In the genomic region with DNA sequence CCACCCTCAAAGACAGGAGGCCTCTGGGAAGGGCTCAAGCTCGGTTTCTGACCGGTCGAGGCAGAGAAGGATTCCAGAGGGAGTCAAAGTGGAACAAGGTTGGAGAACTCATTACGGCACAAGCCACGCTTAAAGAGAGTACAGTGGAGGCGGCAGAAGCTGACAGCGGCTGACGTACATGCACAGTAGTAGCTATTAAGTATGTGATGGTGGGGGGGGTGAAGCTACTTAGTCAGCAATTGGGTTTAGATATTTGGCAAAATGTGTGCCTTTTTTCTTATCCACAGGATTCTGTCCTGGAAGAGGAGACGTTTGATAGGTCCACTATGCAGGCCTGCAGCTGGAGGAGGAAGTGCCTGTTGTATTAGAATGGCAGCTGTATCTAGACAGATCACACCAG, we compare ENCODE assay signal across 12 mouse cellular contexts. TPM values are rescaled to one million over a fixed set of nuclear protein-coding genes. Genes with fewer than 3 reads are reported as not detected.
A peak's percentile ranks its signal among the peaks of the same experiment; 100 is the strongest.
DNase-seq lines count a peak whose midpoint lies in the region; ATAC-seq and TF ChIP-seq lines count a peak whose summit lies in the region.
"Had no signal": no experiment of that assay in that cellular context is flagged by ENCODE, and none has a peak within 500 bp of the region (broad histone marks: within the 10 kb centered on the region; RNA-seq: fewer than 3 reads in every experiment).

No protein-coding gene starts in this region.

- DNase-seq in lung, embryonic 14.5 days, result peak; percentile 27
- DNase-seq in lung, adult 2 months, result no peak
- no peak for DNase-seq in c-Kit-positive CD71-positive TER-119-positive erythroid progenitor cells, embryonic 14.5 days (ENCODE audit: low spot score)
- no peak for DNase-seq in frontal cortex, adult 2 months (ENCODE audit: extremely low spot score in 1 of 2, low spot score in 1 of 2)
- DNase-seq: adrenal gland, postnatal 14 days; cerebellum, postnatal 25 days; lung, postnatal 36 days; right cerebral cortex, adult 18-20 months; thymus, postnatal 14 days had no signal

- no peak for TF ChIP-seq CTCF in lung, embryonic 14.5 days (IDR thresholded peaks at IDR 0.05; ENCODE audit: low read depth)
- TF ChIP-seq CTCF in lung, adult 2 months (IDR thresholded peaks at IDR 0.05; ENCODE audit: insufficient read depth, low read length), result no peak

- H3K9ac ChIP-seq in lung, embryonic 14.5 days, result no peak overlapping the region
- no peak overlapping the region for H3K9ac ChIP-seq in forebrain, embryonic 15.5 days (replicated peaks)
- no peak overlapping the region for H3K9ac ChIP-seq in liver, embryonic 15.5 days
- H3K9ac ChIP-seq in stomach, embryonic 15.5 days, result no peak overlapping the region

- H3K36me3 ChIP-seq in lung, embryonic 14.5 days (ENCODE audit: insufficient read depth), result no peaks in the 10 kb centered on the region
- H3K36me3 ChIP-seq in forebrain, embryonic 15.5 days, result no peaks in the 10 kb centered on the region
- no peaks in the 10 kb centered on the region for H3K36me3 ChIP-seq in liver, embryonic 15.5 days (replicated peaks)
- no peaks in the 10 kb centered on the region for H3K36me3 ChIP-seq in stomach, embryonic 15.5 days

- peaks cover 7% of the 10 kb centered on the region; the same call in 1 of the 2 replicates for H3K4me1 ChIP-seq in lung, embryonic 14.5 days (ENCODE audit: insufficient read depth)
- peaks cover 3% of the 10 kb centered on the region; the same call in 1 of the 2 replicates for H3K4me1 ChIP-seq in lung, adult 2 months (ENCODE audit: control insufficient read depth, insufficient read depth, low read length)
- peaks cover 20% of the 10 kb centered on the region for H3K4me1 ChIP-seq in forebrain, embryonic 15.5 days
- peaks cover 40% of the 10 kb centered on the region for H3K4me1 ChIP-seq in liver, embryonic 15.5 days (replicated peaks)
- no peaks in the 10 kb centered on the region for H3K4me1 ChIP-seq in stomach, embryonic 15.5 days

- H3K9me3 ChIP-seq in lung, embryonic 14.5 days (ENCODE audit: low read depth, low read length), result no peaks in the 10 kb centered on the region
- H3K9me3 ChIP-seq in forebrain, embryonic 15.5 days, result no peaks in the 10 kb centered on the region
- H3K9me3 ChIP-seq in liver, embryonic 15.5 days (replicated peaks), result no peaks in the 10 kb centered on the region
- no peaks in the 10 kb centered on the region for H3K9me3 ChIP-seq in stomach, embryonic 15.5 days

- no peak overlapping the region for H3K4me2 ChIP-seq in lung, embryonic 14.5 days
- H3K4me2 ChIP-seq in forebrain, embryonic 15.5 days (replicated peaks), result no peak overlapping the region
- H3K4me2 ChIP-seq in liver, embryonic 15.5 days, result no peak overlapping the region
- H3K4me2 ChIP-seq in stomach, embryonic 15.5 days, result no peak overlapping the region

- WGBS in lung, embryonic 14.5 days, result 62% methylated on average over 9 of the region's 9 CpGs
- 79% methylated on average over 9 of the region's 9 CpGs for WGBS in lung, adult 2 months
- 49% methylated on average over 9 of the region's 9 CpGs for WGBS in forebrain, embryonic 15.5 days
- 64% methylated on average over 9 of the region's 9 CpGs for WGBS in liver, embryonic 15.5 days (ENCODE audit: insufficient replicate concordance)
- WGBS in stomach, embryonic 15.5 days, result 61% methylated on average over 9 of the region's 9 CpGs

- TF ChIP-seq POLR2A in lung, adult 2 months (IDR thresholded peaks at IDR 0.05; ENCODE audit: borderline replicate concordance, extremely low read depth, low read depth, low read length), result no peak

- 0 out of 2 replicates have a peak overlapping the region, but pooled peaks have one; percentile 59 for H3K27ac ChIP-seq in lung, embryonic 14.5 days (ENCODE audit: low read depth)
- peak overlapping the region; percentile 76 for H3K27ac ChIP-seq in forebrain, embryonic 15.5 days (replicated peaks)
- peak overlapping the region; percentile 63; the same call in 1 of the 2 replicates for H3K27ac ChIP-seq in liver, embryonic 15.5 days (replicated peaks)
- peak overlapping the region; percentile 61 for H3K27ac ChIP-seq in stomach, embryonic 15.5 days

- no peak overlapping the region for H3K4me3 ChIP-seq in lung, embryonic 14.5 days (ENCODE audit: low read depth, low read length)
- no peak overlapping the region for H3K4me3 ChIP-seq in lung, adult 2 months (replicated peaks; ENCODE audit: extremely low read depth, low read depth, low read length)
- no peak overlapping the region for H3K4me3 ChIP-seq in forebrain, embryonic 15.5 days
- no peak overlapping the region for H3K4me3 ChIP-seq in liver, embryonic 15.5 days (replicated peaks)
- H3K4me3 ChIP-seq in stomach, embryonic 15.5 days (replicated peaks), result no peak overlapping the region

- H3K27me3 ChIP-seq in lung, embryonic 14.5 days (ENCODE audit: insufficient read depth, low read length), result no peaks in the 10 kb centered on the region
- H3K27me3 ChIP-seq in forebrain, embryonic 15.5 days, result no peaks in the 10 kb centered on the region
- no peaks in the 10 kb centered on the region for H3K27me3 ChIP-seq in liver, embryonic 15.5 days
- H3K27me3 ChIP-seq in stomach, embryonic 15.5 days (replicated peaks), result no peaks in the 10 kb centered on the region

- no peak for ATAC-seq in lung, embryonic 14.5 days (ENCODE audit: insufficient read depth)
- ATAC-seq in forebrain, embryonic 15.5 days (replicated peaks), result no peak
- no peak for ATAC-seq in liver, embryonic 15.5 days (ENCODE audit: insufficient read depth)
- ATAC-seq in stomach, embryonic 15.5 days (ENCODE audit: insufficient read depth, low FRiP score, low read depth), result no peak

RNA-seq across cellular contexts. Expression of gene Ina, which starts 42.8 kb away (rescaled TPM):
- 0.37 and 0.58 TPM in 2 replicates for polyA plus RNA-seq in lung, embryonic 14.5 days (2014; fragmentation: Nextera tagmentation; extraction: Ambion mirVana)
- 0.04 TPM in 1 of 2 replicates, not detected in the other for polyA plus RNA-seq in lung, adult 2 months (2012; rRNA removed)
- polyA plus RNA-seq in forebrain, embryonic 15.5 days (2015; fragmentation: Nextera tagmentation; extraction: Ambion mirVana), result 333 TPM in 2 replicates
- 0.23 and 0.36 TPM in 2 replicates for polyA plus RNA-seq in liver, embryonic 15.5 days (2015; fragmentation: Nextera tagmentation; extraction: Ambion mirVana)
- 11.9 and 13.7 TPM in 2 replicates for polyA plus RNA-seq in stomach, embryonic 15.5 days (2015; fragmentation: Nextera tagmentation; extraction: Ambion mirVana)
- 93.5 and 103 TPM in 2 replicates for polyA plus RNA-seq in frontal cortex, adult 2 months (2012; rRNA removed)

RNA-seq across cellular contexts. Expression of gene Nt5c2, which starts 43.2 kb away (rescaled TPM):
- 69.5 and 81.2 TPM in 2 replicates for polyA plus RNA-seq in lung, embryonic 14.5 days (2014; fragmentation: Nextera tagmentation; extraction: Ambion mirVana)
- 11.1 and 17.5 TPM in 2 replicates for polyA plus RNA-seq in lung, adult 2 months (2012; rRNA removed)
- polyA plus RNA-seq in forebrain, embryonic 15.5 days (2015; fragmentation: Nextera tagmentation; extraction: Ambion mirVana), result 73.2 and 78.2 TPM in 2 replicates
- polyA plus RNA-seq in liver, embryonic 15.5 days (2015; fragmentation: Nextera tagmentation; extraction: Ambion mirVana), result 42.7 and 44.4 TPM in 2 replicates
- 69.4 and 76.6 TPM in 2 replicates for polyA plus RNA-seq in stomach, embryonic 15.5 days (2015; fragmentation: Nextera tagmentation; extraction: Ambion mirVana)
- polyA plus RNA-seq in frontal cortex, adult 2 months (2012; rRNA removed), result 49.8 and 53.3 TPM in 2 replicates
